Mouse (Mus musculus): ENCODE results near the gene Ddx41.

GRCm38 (mm10) chr13:55571027-55571751 is 34.7 kb upstream of the Ddx41 start, which contains the start of gene Fam193b:
- TF ChIP-seq POLR2A (IDR thresholded peaks at IDR 0.05; ENCODE audit: borderline replicate concordance, extremely low read depth, low read depth, low read length) (peak; percentile 45; the same call in 1 of the 2 replicates), CTCF (IDR thresholded peaks at IDR 0.05; ENCODE audit: insufficient read depth, low read length) (no peak)

Measured in lung, adult 2 months (tissue).